Mouse (Mus musculus) lung, adult 10 weeks (tissue): ENCODE data around the gene Arhgap21. TPM values are rescaled to one million over a fixed set of nuclear protein-coding genes. Genes with fewer than 3 reads are reported as not detected.

ENCODE experiments used
- polyA plus RNA-seq: library from polyadenylated mRNA; stranded (reverse); fragments of 350-450 nt; fragmentation: Illumina TruSeq; extraction: RNeasy Lipid Tissue Mini Kit (QIAGEN cat#74804); gene quantifications from one replicate; pipeline ENCODE4 v1.2.3, GENCODE M21; 2014; ENCODE audit warnings: low read depth, low replicate concordance; ENCODE audit not compliant: insufficient read depth

Arhgap21 gene
- polyA plus RNA-seq: 10.5 TPM

GRCm38 (mm10) chr2:20968441-20969200 lies at the start of gene Arhgap21:
Gene Arhgap21, minus strand, starts transcription at chr2:20968881.

Other genes starting within 250 kb of the Arhgap21 start
- 11.1 TPM for gene Enkur, start 236.5 kb upstream of the Arhgap21 start, polyA plus RNA-seq
- 3.6 TPM for gene Thnsl1, start 236.8 kb upstream of the Arhgap21 start, polyA plus RNA-seq